Mouse (Mus musculus) midbrain, embryonic 13.5 days (tissue): ENCODE measurements around the gene Timeless. TPM values are rescaled to one million over a fixed set of nuclear protein-coding genes. Genes with fewer than 3 reads are reported as not detected.

Source experiments
- ATAC-seq: fragments of 200-750 bp; cut with Nextera tagmentation; 2 replicates; pipeline ENCODE4 v1.8.0; 2017; ENCODE audit warnings: mild to moderate bottlenecking, moderate TSS enrichment, moderate library complexity
- H3K27ac ChIP-seq: fragments of 300-500 bp; sonication (generic); 2 replicates; pipeline ENCODE4 v1.5.1; 2015; ENCODE audit warnings: inconsistent platforms, mild to moderate bottlenecking, moderate library complexity
- H3K27me3 ChIP-seq: fragments of 300-500 bp; sonication (generic); 2 replicates; pipeline ENCODE4 v1.6.1; 2015; ENCODE audit warnings: mild to moderate bottlenecking, inconsistent platforms
- H3K36me3 ChIP-seq: fragments of 300-500 bp; sonication (generic); 2 replicates; pipeline ENCODE4 v1.6.1; 2015; ENCODE audit warnings: mild to moderate bottlenecking, inconsistent platforms
- H3K4me1 ChIP-seq: fragments of 300-500 bp; sonication (generic); replicated peaks from 2 replicates; pipeline ENCODE4 v1.6.1; 2015; ENCODE audit warnings: inconsistent platforms
- H3K4me2 ChIP-seq: fragments of 300-500 bp; sonication (generic); replicated peaks from 2 replicates; pipeline ENCODE4 v1.6.1; 2015; ENCODE audit warnings: moderate library complexity, mild to moderate bottlenecking, inconsistent platforms
- H3K4me3 ChIP-seq: fragments of 300-500 bp; sonication (generic); replicated peaks from 2 replicates; pipeline ENCODE4 v1.5.1; 2015; ENCODE audit warnings: mild to moderate bottlenecking, inconsistent platforms
- H3K9ac ChIP-seq: fragments of 300-500 bp; sonication (generic); replicated peaks from 2 replicates; pipeline ENCODE4 v1.6.1; 2015; ENCODE audit warnings: mild to moderate bottlenecking, inconsistent platforms
- H3K9me3 ChIP-seq: fragments of 300-500 bp; sonication (generic); 2 replicates; pipeline ENCODE4 v1.6.1; 2016; ENCODE audit warnings: mild to moderate bottlenecking, inconsistent platforms
- WGBS: fragments of 180-500 bp; shearing (Covaris S2); methylation state at CpG from one replicate; pipeline ENCODE4 v1.1.7; 2015; 5-methylcytosine and 5-hydroxymethylcytosine counted together
- polyA plus RNA-seq: library from polyadenylated mRNA; unstranded; fragments of >200 nt; fragmentation: Nextera tagmentation; extraction: Ambion mirVana; gene quantifications from 2 replicates; pipeline ENCODE4 v1.2.1, GENCODE M21; 2015

Gene Timeless
- polyA plus RNA-seq, 1 experiment from 2014 or later = 28.6 TPM

DNA sequence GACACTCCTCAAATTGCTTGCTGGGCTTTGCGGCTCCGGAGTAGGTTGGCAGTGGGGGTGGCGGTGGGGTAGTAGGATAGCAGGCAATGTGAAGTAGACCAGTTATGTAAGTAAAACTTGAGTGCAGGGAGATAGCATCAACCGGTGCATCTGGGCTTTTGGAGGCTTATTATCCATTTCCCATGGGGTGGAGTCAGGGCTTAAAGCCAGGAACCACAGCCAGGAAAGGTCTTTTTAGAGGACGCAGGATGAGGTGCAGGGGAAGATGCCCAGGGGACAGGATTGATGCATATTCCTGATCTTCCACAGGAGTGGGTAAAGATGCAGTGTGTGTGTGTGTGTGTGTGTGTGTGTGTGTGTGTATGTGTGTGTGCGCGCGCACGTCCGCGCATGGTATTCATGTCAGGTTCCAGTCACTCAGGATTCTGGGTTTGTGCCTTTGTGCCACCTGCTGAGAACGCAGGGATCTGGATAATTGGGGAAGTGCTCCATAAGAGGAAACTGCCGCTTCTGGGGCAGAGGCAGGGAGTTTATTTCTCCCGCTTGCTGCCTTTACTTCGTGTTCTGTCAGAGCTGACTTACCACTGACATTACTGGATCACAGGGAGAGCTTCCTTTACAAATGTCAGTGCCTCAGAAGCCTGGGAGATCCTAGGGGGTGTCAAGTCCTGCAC lies 6.1 kb downstream of the Timeless start:
- Histone ChIP-seq H3K9ac (no peak overlapping the region), H3K9me3 (no peaks in the 10 kb centered on the region), H3K27ac (no peak overlapping the region), H3K27me3 (no peaks in the 10 kb centered on the region), H3K4me1 (peaks cover 10% of the 10 kb centered on the region), H3K36me3 (peaks cover 29% of the 10 kb centered on the region), H3K4me2 (no peak overlapping the region), H3K4me3 (no peak overlapping the region)
- WGBS = 81% methylated on average over 15 of the region's 15 CpGs
- no peak for ATAC-seq

DNA sequence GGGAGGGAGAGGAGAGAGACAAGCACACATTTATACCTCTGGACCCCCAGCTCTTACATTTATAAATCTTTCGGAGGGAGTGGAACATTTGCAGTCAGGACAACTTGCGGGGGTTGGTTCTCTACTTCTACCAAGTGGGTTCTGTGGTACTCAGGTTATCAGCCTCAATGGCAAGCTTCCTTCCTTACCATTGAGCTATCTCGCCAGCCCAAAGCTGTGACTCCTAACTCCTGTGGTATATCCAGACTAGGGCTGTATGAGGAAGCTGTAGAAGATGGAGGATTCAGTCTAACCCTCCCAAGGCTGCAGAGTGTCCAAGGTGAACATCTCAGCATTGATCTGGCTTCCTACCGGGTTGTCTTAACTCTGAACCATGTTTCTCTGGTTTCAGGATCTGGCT lies 7.3 kb downstream of the Timeless start:
- WGBS = 94% methylated on average over 4 of the region's 4 CpGs
- no peak for ATAC-seq
- no peak overlapping the region for H3K4me2 ChIP-seq
- no peaks in the 10 kb centered on the region for H3K9me3 ChIP-seq
- H3K36me3 ChIP-seq = peaks cover 40% of the 10 kb centered on the region
- peaks cover 8% of the 10 kb centered on the region for H3K4me1 ChIP-seq
- H3K27me3 ChIP-seq = no peaks in the 10 kb centered on the region
- no peak overlapping the region for H3K27ac ChIP-seq
- no peak overlapping the region for H3K9ac ChIP-seq
- no peak overlapping the region for H3K4me3 ChIP-seq

DNA sequence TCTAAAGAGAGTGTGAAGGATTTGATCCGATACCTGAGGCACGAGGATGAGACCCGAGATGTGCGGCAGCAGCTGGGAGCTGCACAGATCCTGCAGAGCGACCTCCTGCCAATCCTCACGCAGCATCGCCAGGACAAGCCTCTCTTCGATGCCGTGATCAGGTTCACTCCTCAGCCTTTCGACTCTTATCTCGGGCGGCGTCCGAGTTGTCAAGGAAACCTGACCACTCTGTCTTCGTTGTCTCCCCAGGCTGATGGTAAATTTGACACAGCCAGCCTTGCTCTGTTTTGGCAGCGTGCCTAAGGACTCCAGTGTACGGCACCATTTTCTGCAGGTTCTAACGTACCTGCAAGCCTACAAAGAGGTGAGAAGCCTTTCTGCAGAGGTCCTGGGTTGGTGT lies 8.3 kb downstream of the Timeless start:
- Histone ChIP-seq H3K4me1 (peaks cover 8% of the 10 kb centered on the region), H3K4me3 (no peak overlapping the region), H3K4me2 (no peak overlapping the region), H3K27me3 (no peaks in the 10 kb centered on the region), H3K36me3 (peaks cover 50% of the 10 kb centered on the region), H3K9ac (no peak overlapping the region), H3K9me3 (no peaks in the 10 kb centered on the region), H3K27ac (no peak overlapping the region)
- no peak for ATAC-seq
- WGBS = 94% methylated on average over 18 of the region's 18 CpGs

DNA sequence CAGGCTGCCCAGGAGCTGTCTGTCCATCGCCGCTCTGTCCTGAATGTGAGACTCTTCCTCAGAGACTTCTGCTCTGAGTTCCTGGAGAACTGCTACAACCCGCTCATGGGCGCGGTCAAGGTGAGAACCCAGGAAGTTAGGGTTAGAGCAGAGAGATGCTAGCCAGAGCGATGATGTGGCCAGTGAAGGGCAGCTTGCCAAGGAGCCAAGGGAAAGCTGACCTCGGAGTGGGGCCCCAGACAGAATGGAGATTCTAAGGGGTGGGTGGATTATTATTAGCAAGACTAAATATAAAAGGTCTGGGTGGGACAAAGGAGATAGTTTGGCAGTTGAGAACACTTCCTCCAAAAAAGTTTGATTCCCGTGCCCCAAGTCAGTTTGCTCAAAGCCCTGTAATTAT lies 11.4 kb downstream of the Timeless start:
- H3K9me3 ChIP-seq = no peaks in the 10 kb centered on the region
- no peak overlapping the region for H3K9ac ChIP-seq
- no peak overlapping the region for H3K4me2 ChIP-seq
- H3K27ac ChIP-seq = no peak overlapping the region
- peaks cover 1% of the 10 kb centered on the region; the same call in 1 of the 2 replicates for H3K4me1 ChIP-seq
- no peak overlapping the region for H3K4me3 ChIP-seq
- no peak for ATAC-seq
- peaks cover 80% of the 10 kb centered on the region for H3K36me3 ChIP-seq
- no peaks in the 10 kb centered on the region for H3K27me3 ChIP-seq
- WGBS = 96% methylated on average over 8 of the region's 8 CpGs

DNA sequence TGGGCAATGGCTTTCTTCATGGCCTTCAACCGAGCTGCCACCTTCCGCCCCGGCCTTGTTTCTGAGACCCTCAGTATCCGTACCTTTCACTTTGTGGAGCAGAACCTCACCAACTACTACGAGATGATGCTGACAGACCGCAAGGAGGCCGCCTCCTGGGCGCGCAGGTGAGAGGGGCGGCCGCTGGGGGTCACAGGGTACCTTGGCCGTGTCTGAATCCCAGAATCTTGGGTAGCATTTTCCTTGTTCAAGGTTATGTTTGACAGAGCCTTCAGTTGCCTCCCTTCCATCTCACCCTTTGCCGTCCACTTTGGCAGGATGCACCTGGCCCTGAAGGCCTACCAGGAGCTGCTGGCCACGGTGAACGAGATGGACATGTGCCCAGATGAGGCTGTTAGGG lies 12.3 kb downstream of the Timeless start:
- no peak for ATAC-seq
- Histone ChIP-seq H3K9ac (no peak overlapping the region), H3K27me3 (no peaks in the 10 kb centered on the region), H3K4me3 (no peak overlapping the region), H3K9me3 (no peaks in the 10 kb centered on the region), H3K36me3 (peaks cover 87% of the 10 kb centered on the region), H3K4me2 (no peak overlapping the region), H3K27ac (no peak overlapping the region), H3K4me1 (no peaks in the 10 kb centered on the region)
- WGBS = 95% methylated on average over 15 of the region's 15 CpGs

DNA sequence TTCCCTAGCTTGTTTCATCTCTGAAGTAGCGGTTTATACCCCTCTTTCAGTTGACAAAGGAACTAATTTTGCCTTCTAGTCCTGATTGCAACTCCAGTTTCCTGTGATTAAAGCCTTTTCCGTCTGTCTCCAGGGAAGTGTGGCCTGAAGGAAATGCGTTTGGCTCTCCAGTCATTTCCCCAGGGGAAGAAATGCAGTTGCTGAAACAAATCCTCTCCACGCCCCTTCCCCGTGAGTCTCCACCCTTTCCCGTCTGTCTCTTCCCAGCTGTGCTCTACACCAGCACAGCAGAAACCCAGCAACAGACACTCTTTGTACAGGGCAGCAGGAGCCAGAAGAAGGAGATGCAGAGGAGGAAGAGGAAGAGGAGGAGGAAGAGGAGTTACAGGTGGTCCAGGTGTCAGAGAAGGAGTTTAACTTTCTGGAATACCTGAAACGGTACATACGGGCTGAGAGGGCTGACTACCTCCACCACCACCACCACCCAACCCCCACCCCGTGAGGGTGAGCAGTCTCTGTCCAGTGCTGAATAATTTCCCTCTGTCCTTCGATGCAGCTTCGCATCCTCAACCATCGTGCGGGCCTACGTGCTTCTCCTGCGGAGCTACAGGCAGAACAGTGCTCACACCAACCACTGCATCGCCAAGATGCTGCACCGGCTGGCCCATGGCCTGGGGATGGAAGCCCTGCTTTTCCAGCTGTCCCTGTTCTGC lies 15.3 kb downstream of the Timeless start:
- H3K4me1 ChIP-seq = no peaks in the 10 kb centered on the region
- H3K27ac ChIP-seq = no peak overlapping the region
- no peak for ATAC-seq
- H3K27me3 ChIP-seq = no peaks in the 10 kb centered on the region
- peak overlapping the region; percentile 13; the same call in 1 of the 2 replicates for H3K4me2 ChIP-seq
- no peak overlapping the region for H3K4me3 ChIP-seq
- peaks cover 95% of the 10 kb centered on the region for H3K36me3 ChIP-seq
- no peaks in the 10 kb centered on the region for H3K9me3 ChIP-seq
- 84% methylated on average over 17 of the region's 17 CpGs for WGBS
- no peak overlapping the region; the same call in none of the 2 replicates for H3K9ac ChIP-seq

DNA sequence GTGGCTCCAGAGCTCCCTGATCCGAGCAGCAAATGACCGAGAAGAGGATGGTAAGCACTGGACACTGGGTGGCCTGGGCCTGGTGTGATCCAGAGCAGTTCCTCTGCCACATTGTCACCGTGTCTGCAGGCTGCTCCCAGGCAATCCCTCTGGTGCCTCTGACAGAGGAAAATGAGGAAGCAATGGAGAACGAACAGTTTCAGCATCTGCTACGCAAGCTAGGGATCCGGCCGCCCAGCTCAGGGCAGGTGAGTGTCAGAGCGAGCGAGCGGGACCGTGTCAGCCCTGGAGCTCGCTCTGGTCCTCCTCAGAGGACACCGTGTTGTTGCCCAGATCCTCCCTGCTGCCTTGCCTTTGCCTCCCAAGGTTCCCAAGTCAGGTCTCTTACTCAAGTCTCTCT lies 18.7 kb downstream of the Timeless start:
- Histone ChIP-seq H3K36me3 (peaks cover 72% of the 10 kb centered on the region), H3K4me2 (no peak overlapping the region), H3K9me3 (no peaks in the 10 kb centered on the region), H3K9ac (no peak overlapping the region), H3K27ac (no peak overlapping the region), H3K4me1 (no peaks in the 10 kb centered on the region), H3K4me3 (no peak overlapping the region), H3K27me3 (no peaks in the 10 kb centered on the region)
- no peak for ATAC-seq
- WGBS = 94% methylated on average over 13 of the region's 13 CpGs

DNA sequence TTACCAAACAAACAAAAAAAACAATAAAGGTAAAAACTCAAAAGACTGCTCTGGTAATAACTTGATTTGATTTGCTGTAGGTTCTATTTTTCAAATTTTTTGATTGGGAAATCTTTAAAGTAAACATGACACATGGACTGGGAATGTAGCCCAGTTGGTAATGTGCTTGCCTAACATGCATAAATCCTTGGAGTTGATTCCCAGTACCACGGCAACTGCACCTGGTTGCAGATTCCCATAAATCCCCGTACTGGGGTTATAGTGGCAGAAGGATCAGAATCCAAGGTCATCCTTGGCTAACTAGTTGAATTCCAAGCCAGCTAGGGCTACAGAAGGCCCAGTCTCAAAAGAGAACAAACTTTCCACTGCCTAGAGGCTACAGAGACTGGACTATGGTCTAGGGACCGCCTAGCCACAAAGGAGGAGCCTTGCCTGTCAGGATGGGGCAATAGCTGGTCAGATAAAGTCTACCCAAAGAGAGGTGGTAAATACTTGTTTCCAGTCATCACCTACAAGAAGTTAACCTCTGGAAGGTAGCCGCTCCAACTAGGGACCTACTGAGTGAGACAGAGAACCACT lies 21.9 kb downstream of the Timeless start, which contains the start of gene Apon:
Apon (plus strand) TSS at position 420 of the 579 bp plus-strand sequence.
- no peak within 1 kb of the TSS for H3K9ac ChIP-seq
- 88% methylated on average over 4 of the region's 4 CpGs for WGBS
- no peak within 1 kb of the TSS for H3K4me2 ChIP-seq
- H3K36me3 ChIP-seq = peaks cover 40% of the 10 kb centered on the region
- ATAC-seq = no peak
- H3K9me3 ChIP-seq = no peaks in the 10 kb centered on the region
- H3K27me3 ChIP-seq = no peaks in the 10 kb centered on the region
- H3K27ac ChIP-seq = no peak within 1 kb of the TSS
- no peak within 1 kb of the TSS for H3K4me3 ChIP-seq
- H3K4me1 ChIP-seq = no peaks in the 10 kb centered on the region

DNA sequence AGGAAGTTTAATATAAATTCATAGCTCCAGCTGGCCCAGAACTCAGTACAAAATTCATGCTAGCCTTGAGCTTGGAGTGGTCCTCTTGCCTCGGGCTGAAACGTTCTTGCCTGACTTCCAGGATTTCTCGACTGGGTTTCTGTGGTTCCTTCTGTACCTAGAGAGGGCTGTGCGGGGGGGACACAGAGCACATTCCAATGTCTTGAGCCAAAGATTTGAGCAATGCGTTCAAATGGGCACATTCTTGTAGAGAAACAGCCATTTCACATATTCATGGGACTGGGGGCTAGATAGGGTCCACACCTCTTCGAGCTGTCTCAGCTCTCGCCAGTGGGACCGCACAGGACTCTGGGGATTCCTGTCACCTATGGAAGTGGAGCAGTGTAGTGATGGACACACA lies 24.1 kb downstream of the Timeless start:
- ATAC-seq = no peak
- H3K4me2 ChIP-seq = no peak overlapping the region
- no peak overlapping the region for H3K4me3 ChIP-seq
- no peaks in the 10 kb centered on the region for H3K4me1 ChIP-seq
- no peak overlapping the region for H3K27ac ChIP-seq
- 90% methylated on average over 8 of the region's 8 CpGs for WGBS
- H3K36me3 ChIP-seq = peaks cover 20% of the 10 kb centered on the region
- H3K9me3 ChIP-seq = no peaks in the 10 kb centered on the region
- no peak overlapping the region for H3K9ac ChIP-seq
- H3K27me3 ChIP-seq = no peaks in the 10 kb centered on the region

DNA sequence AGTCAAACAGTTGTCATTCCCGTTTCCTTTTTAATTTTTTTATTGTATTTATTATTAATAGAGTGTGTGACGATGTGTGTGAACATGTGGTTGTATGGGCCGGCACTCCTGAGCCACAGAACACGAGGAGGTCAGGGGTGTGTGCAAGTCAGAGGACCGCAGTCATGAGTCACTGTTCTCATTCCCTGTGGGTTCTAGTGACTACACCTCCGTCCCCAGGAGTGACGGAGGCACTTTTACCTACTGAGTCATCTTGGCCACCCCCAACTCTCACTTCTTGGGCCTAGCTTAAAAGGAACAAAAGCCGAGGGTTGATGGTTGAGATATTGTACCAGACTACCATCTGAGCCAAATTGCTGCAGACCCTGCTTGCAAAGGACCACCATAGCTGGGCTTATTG lies 24.5 kb downstream of the Timeless start:
- H3K4me2 ChIP-seq = no peak overlapping the region
- H3K27me3 ChIP-seq = no peaks in the 10 kb centered on the region
- no peak overlapping the region for H3K27ac ChIP-seq
- no peak overlapping the region for H3K4me3 ChIP-seq
- no peaks in the 10 kb centered on the region for H3K9me3 ChIP-seq
- 91% methylated on average over 8 of the region's 8 CpGs for WGBS
- peaks cover 16% of the 10 kb centered on the region for H3K36me3 ChIP-seq
- no peak overlapping the region for H3K9ac ChIP-seq
- no peak for ATAC-seq
- H3K4me1 ChIP-seq = no peaks in the 10 kb centered on the region

DNA sequence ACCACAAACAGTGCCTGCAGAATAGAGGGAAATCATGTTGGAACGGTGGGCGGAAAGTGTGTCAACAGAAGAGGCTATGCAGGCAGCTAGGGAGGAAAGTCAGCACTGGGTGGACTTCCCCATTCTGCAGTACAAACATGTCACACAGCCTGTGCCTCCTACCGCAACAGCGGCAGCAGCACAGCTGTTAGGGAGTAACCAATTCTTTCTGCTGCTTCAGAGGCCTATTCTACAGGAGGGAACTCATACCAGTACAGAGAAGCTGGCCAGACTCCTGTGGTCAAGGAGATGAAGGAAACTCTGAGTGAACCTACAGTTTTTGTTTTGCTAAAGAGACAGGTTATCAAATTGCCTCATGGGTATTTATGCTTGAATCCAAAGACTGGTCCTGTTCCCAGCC lies 27.1 kb downstream of the Timeless start:
- H3K27ac ChIP-seq = no peak overlapping the region
- H3K9ac ChIP-seq = no peak overlapping the region
- no peak overlapping the region for H3K4me3 ChIP-seq
- no peaks in the 10 kb centered on the region for H3K4me1 ChIP-seq
- no peak for ATAC-seq
- no peaks in the 10 kb centered on the region for H3K27me3 ChIP-seq
- H3K9me3 ChIP-seq = no peaks in the 10 kb centered on the region
- 88% methylated on average over 4 of the region's 4 CpGs for WGBS
- H3K36me3 ChIP-seq = no peaks in the 10 kb centered on the region
- no peak overlapping the region for H3K4me2 ChIP-seq

DNA sequence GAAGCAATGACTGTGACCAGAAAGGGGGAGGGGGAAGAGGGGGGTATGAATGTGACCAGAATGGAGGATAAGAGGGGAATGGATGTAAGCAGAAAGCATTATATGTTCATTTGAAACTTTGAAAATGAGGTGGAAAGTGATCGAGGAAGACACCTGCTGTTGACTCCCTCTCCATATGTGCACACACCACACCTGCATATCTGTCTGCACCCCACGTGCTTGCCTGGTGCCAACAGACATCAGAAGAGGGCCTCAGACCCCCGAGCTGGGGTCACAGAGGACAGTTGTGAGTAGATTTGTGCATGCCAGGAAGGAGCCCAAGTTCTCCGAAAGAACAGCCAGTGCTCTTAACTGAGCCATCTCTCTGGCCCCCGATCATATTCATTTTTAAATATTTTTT lies 28.1 kb downstream of the Timeless start:
- Histone ChIP-seq H3K9ac (no peak overlapping the region), H3K9me3 (no peaks in the 10 kb centered on the region), H3K4me1 (no peaks in the 10 kb centered on the region), H3K36me3 (no peaks in the 10 kb centered on the region), H3K4me3 (no peak overlapping the region), H3K27ac (no peak overlapping the region), H3K4me2 (no peak overlapping the region), H3K27me3 (no peaks in the 10 kb centered on the region)
- ATAC-seq = no peak
- WGBS = 94% methylated on average over 5 of the region's 5 CpGs
